Mouse (Mus musculus) liver, postnatal 0 days (tissue): ENCODE measurements around the gene Kcnj9. TPM values are rescaled to one million over a fixed set of nuclear protein-coding genes. Genes with fewer than 3 reads are reported as not detected.
A peak's percentile ranks its signal among the peaks of the same experiment; 100 is the strongest.

Experiments
- ATAC-seq: fragments of 200-750 bp; cut with Nextera tagmentation; 2 replicates; pipeline ENCODE4 v1.8.0; 2017; ENCODE audit warnings: mild to moderate bottlenecking, moderate library complexity
- DNase-seq: peaks from one replicate; pipeline ENCODE4 v3.0.0-alpha.2; 2016
- H3K27ac ChIP-seq: fragments of 300-500 bp; sonication (generic); 2 replicates; pipeline ENCODE4 v1.5.1; 2014; ENCODE audit warnings: antibody characterized with exemption, moderate library complexity, mild to moderate bottlenecking, low read depth
- H3K27me3 ChIP-seq: fragments of 300-500 bp; sonication (generic); 2 replicates; pipeline ENCODE4 v1.6.1; 2014; ENCODE audit warnings: low read length, control low read depth, mixed read lengths; ENCODE audit not compliant: insufficient read depth
- H3K36me3 ChIP-seq: fragments of 300-500 bp; sonication (generic); replicated peaks from 2 replicates; pipeline ENCODE4 v1.6.1; 2014; ENCODE audit warnings: mild to moderate bottlenecking, control low read depth, low read length, moderate library complexity, mixed read lengths; ENCODE audit not compliant: insufficient read depth
- H3K4me1 ChIP-seq: fragments of 300-500 bp; sonication (generic); 2 replicates; pipeline ENCODE4 v1.6.1; 2014; ENCODE audit warnings: antibody characterized with exemption, mild to moderate bottlenecking, control low read depth; ENCODE audit not compliant: insufficient read depth
- H3K4me2 ChIP-seq: fragments of 300-500 bp; sonication (generic); 2 replicates; pipeline ENCODE4 v1.6.1; 2014; ENCODE audit warnings: low read depth, mild to moderate bottlenecking, low read length, moderate library complexity, mixed read lengths
- H3K4me3 ChIP-seq: fragments of 300-500 bp; sonication (generic); 2 replicates; pipeline ENCODE4 v1.5.1; 2014; ENCODE audit warnings: low read depth, low read length
- H3K9ac ChIP-seq: fragments of 300-500 bp; sonication (generic); replicated peaks from 2 replicates; pipeline ENCODE4 v1.6.1; 2014; ENCODE audit warnings: mild to moderate bottlenecking, moderate library complexity
- H3K9me3 ChIP-seq: fragments of 300-500 bp; sonication (generic); 2 replicates; pipeline ENCODE4 v1.6.1; 2016; ENCODE audit warnings: mild to moderate bottlenecking, control low read depth, low read length, mixed read lengths
- CTCF ChIP-seq: sonication (generic); IDR thresholded peaks from 2 replicates; pipeline ENCODE4 v1.5.1; 2016; ENCODE audit warnings: antibody characterized with exemption, low read depth
- EP300 ChIP-seq: IDR thresholded peaks from 2 replicates; pipeline ENCODE4 v1.6.1; 2016; ENCODE audit warnings: antibody characterized with exemption, low read depth, mild to moderate bottlenecking
- WGBS: fragments of 180-500 bp; shearing (Covaris S2); extraction: QIAGEN DNeasy Blood & Tissue Kit; methylation state at CpG from one replicate; pipeline ENCODE4 v1.1.7; 2014; ENCODE audit not compliant: insufficient replicate concordance; 5-methylcytosine and 5-hydroxymethylcytosine counted together
- polyA plus RNA-seq: library from polyadenylated mRNA; unstranded; fragments of >200 nt; fragmentation: Nextera tagmentation; extraction: Ambion mirVana; gene quantifications from 2 replicates; pipeline ENCODE4 v1.2.1, GENCODE M21; 2015

Kcnj9 gene
- polyA plus RNA-seq, 1 experiment from 2014 or later, result 0.07 TPM

- Histone ChIP-seq H3K36me3 (peaks cover 7% of the 10 kb centered on the region), H3K9ac (no peak overlapping the region), H3K27ac (no peak overlapping the region), H3K9me3 (no peaks in the 10 kb centered on the region), H3K4me1 (peaks cover 8% of the 10 kb centered on the region), H3K27me3 (no peaks in the 10 kb centered on the region), H3K4me3 (no peak overlapping the region), H3K4me2 (no peak overlapping the region)
- ATAC-seq, result no peak
- no peak for TF ChIP-seq EP300
- TF ChIP-seq CTCF, result no peak
- WGBS, result 89% methylated on average over 15 of the region's 15 CpGs
- no peak for DNase-seq
These were observed 11.2 kb downstream of the Kcnj9 start for GRCm38 (mm10) chr1:172317946-172318345.

- peaks cover 7% of the 10 kb centered on the region for H3K36me3 ChIP-seq
- H3K9ac ChIP-seq, result no peak overlapping the region
- H3K4me3 ChIP-seq, result no peak overlapping the region
- H3K4me2 ChIP-seq, result no peak overlapping the region
- no peaks in the 10 kb centered on the region for H3K27me3 ChIP-seq
- DNase-seq (no peak), ATAC-seq (no peak)
- H3K9me3 ChIP-seq, result no peaks in the 10 kb centered on the region
- 86% methylated on average over 18 of the region's 18 CpGs for WGBS
- no peak overlapping the region for H3K27ac ChIP-seq
- no peak for TF ChIP-seq CTCF
- TF ChIP-seq EP300, result no peak
- H3K4me1 ChIP-seq, result peaks cover 13% of the 10 kb centered on the region
These were observed 11.7 kb downstream of the Kcnj9 start for GRCm38 (mm10) chr1:172317431-172317830.

GRCm38 (mm10) chr1:172314911-172315310 lies 14.2 kb downstream of the Kcnj9 start:
- ATAC-seq (no peak), DNase-seq (no peak)
- H3K9me3 ChIP-seq, result no peaks in the 10 kb centered on the region
- 73% methylated on average over 3 of the region's 3 CpGs for WGBS
- peaks cover 27% of the 10 kb centered on the region for H3K4me1 ChIP-seq
- H3K27me3 ChIP-seq, result no peaks in the 10 kb centered on the region
- H3K9ac ChIP-seq, result no peak overlapping the region
- no peak overlapping the region for H3K4me3 ChIP-seq
- H3K4me2 ChIP-seq, result no peak overlapping the region
- peaks cover 7% of the 10 kb centered on the region for H3K36me3 ChIP-seq
- no peak overlapping the region for H3K27ac ChIP-seq
- TF ChIP-seq EP300, result no peak
- TF ChIP-seq CTCF, result no peak

GRCm38 (mm10) chr1:172313613-172314411 lies 15.3 kb downstream of the Kcnj9 start:
- Histone ChIP-seq H3K4me2 (peak overlapping the region; percentile 94), H3K9me3 (no peaks in the 10 kb centered on the region), H3K27ac (no peak overlapping the region), H3K4me3 (no peak overlapping the region; the same call in 1 of the 2 replicates), H3K27me3 (no peaks in the 10 kb centered on the region), H3K36me3 (peaks cover 7% of the 10 kb centered on the region; the same call in 1 of the 2 replicates), H3K4me1 (peaks cover 29% of the 10 kb centered on the region), H3K9ac (no peak overlapping the region)
- WGBS, result 76% methylated on average over 10 of the region's 10 CpGs
- DNase-seq (no peak), ATAC-seq (no peak)
- TF ChIP-seq EP300, result no peak
- no peak for TF ChIP-seq CTCF

- no peak for TF ChIP-seq CTCF
- TF ChIP-seq EP300, result no peak
- Histone ChIP-seq H3K9me3 (no peaks in the 10 kb centered on the region), H3K9ac (peak overlapping the region; percentile 70), H3K27me3 (no peaks in the 10 kb centered on the region), H3K27ac (no peak overlapping the region), H3K4me3 (peak overlapping the region; percentile 73), H3K4me2 (peak overlapping the region; percentile 94), H3K36me3 (peaks cover 4% of the 10 kb centered on the region; the same call in 1 of the 2 replicates), H3K4me1 (peaks cover 29% of the 10 kb centered on the region)
- DNase-seq, result no peak
- ATAC-seq, result peak; percentile 6; the same call in 1 of the 2 replicates
- 6% methylated on average over 16 of the region's 16 CpGs for WGBS
These were observed 16.2 kb downstream of the Kcnj9 start for GRCm38 (mm10) chr1:172312768-172313561.
